Mouse (Mus musculus) megakaryocyte, embryonic 14.5 days (primary cell): ENCODE measurements around the gene Lgals3bp.

Experiments used
- FLI1 ChIP-seq: IDR thresholded peaks from 2 replicates; pipeline ENCODE4 v1.6.1; 2012; ENCODE audit warnings: low read length, inconsistent platforms, mixed read lengths
- GATA1 ChIP-seq: IDR thresholded peaks from 3 replicates; pipeline ENCODE4 v1.6.1; 2012; ENCODE audit warnings: mixed read lengths, low read length, inconsistent platforms, borderline replicate concordance

DNA sequence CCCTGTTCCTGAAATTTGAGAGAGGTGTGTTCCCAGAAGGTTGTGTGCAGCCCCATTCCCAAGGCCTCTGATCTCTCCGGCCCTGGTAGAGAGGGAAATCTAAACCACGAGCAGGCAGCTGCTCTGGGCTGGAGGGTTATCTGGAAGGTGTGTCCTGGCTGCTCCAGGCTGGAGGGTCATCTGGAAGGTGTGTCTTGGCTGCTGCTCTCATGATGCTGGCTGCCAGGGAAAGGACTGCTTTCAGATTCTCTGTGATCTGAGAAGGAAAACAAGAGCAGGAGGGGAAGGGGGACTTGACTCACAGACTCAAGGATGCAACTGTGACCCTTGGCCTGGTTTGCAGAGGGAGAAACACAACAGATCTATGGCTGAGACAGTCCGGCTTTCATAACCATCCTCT is 35.8 kb downstream of the Lgals3bp start:
- TF ChIP-seq FLI1: no peak
- TF ChIP-seq GATA1: no peak
